Mouse (Mus musculus) right cerebral cortex, postnatal 36 days (tissue): ENCODE results near the gene Med24.
"Not testable (repeated sequence)": the region's sequence is repeated elsewhere in the genome, so short reads cannot be mapped to it uniquely, and the experiment has no call there.

Experiments
- DNase-seq, 2 experiments: peaks; one replicate each; pipeline ENCODE4 v3.0.0; 2022; ENCODE audit warnings: low spot score in 2 of 2, mixed read lengths in 1 of 2

Gene Med24

GRCm38 (mm10) chr11:98720756-98721155 lies 8.5 kb downstream of the Med24 start:
- DNase-seq, result no peak

GRCm38 (mm10) chr11:98717904-98718303 lies 11.3 kb downstream of the Med24 start:
- peak; percentile 67 to 71 for DNase-seq

GRCm38 (mm10) chr11:98715946-98716345 lies 13.3 kb downstream of the Med24 start:
- no peak for DNase-seq

- DNase-seq, result no peak
Observed at GRCm38 (mm10) chr11:98713703-98714102, 15.5 kb downstream of the Med24 start.

GRCm38 (mm10) chr11:98712009-98712408 lies 17.2 kb downstream of the Med24 start:
- not testable (repeated sequence) for DNase-seq

- no peak for DNase-seq
Observed at GRCm38 (mm10) chr11:98711046-98711434, 18.2 kb downstream of the Med24 start.

- DNase-seq, result no peak
Observed at GRCm38 (mm10) chr11:98710416-98711045, 18.7 kb downstream of the Med24 start.

- no peak for DNase-seq
Observed at GRCm38 (mm10) chr11:98709001-98709741, 20.1 kb downstream of the Med24 start.

- no peak for DNase-seq
Observed at GRCm38 (mm10) chr11:98708282-98708956, 20.8 kb downstream of the Med24 start.

- DNase-seq, result no peak
Observed at GRCm38 (mm10) chr11:98707401-98708281, 21.6 kb downstream of the Med24 start.

- no peak for DNase-seq
Observed at GRCm38 (mm10) chr11:98705021-98705420, 24.2 kb downstream of the Med24 start.

GRCm38 (mm10) chr11:98702323-98702722 lies 26.9 kb downstream of the Med24 start:
- DNase-seq, result no peak

- DNase-seq, result no peak
Observed at GRCm38 (mm10) chr11:98701213-98701670, 28.0 kb downstream of the Med24 start, which contains the start of gene Csf3. Csf3 (plus strand) TSS chr11:98701263.

GRCm38 (mm10) chr11:98699911-98700310 lies 29.3 kb downstream of the Med24 start:
- DNase-seq, result peak; percentile 60 to 68

GRCm38 (mm10) chr11:98698849-98699640 lies 30.2 kb downstream of the Med24 start:
- no peak for DNase-seq

GRCm38 (mm10) chr11:98697225-98697624 lies 32.0 kb downstream of the Med24 start:
- DNase-seq, result no peak

- DNase-seq, result no peak
Observed at GRCm38 (mm10) chr11:98696454-98697216, 32.6 kb downstream of the Med24 start.

GRCm38 (mm10) chr11:98695408-98695807 lies 33.8 kb downstream of the Med24 start:
- DNase-seq, result no peak

- no peak for DNase-seq
Observed at GRCm38 (mm10) chr11:98694301-98694700, 34.9 kb downstream of the Med24 start.

GRCm38 (mm10) chr11:98693746-98694145 lies 35.5 kb downstream of the Med24 start:
- no peak for DNase-seq
